Mouse (Mus musculus) bone marrow macrophage, adult 2 months (primary cell): Measurements from ENCODE around the gene Mrgprd. TPM values are rescaled to one million over a fixed set of nuclear protein-coding genes. Genes with fewer than 3 reads are reported as not detected.

Experiments
- H3K27ac ChIP-seq: 2 replicates; pipeline ENCODE4 v1.5.1; 2012; ENCODE audit warnings: low read depth, low read length; ENCODE audit not compliant: insufficient read depth
- H3K4me1 ChIP-seq: 2 replicates; pipeline ENCODE4 v1.6.1; 2012; ENCODE audit warnings: low read length; ENCODE audit not compliant: control insufficient read depth, insufficient read depth
- H3K4me3 ChIP-seq: 2 replicates; pipeline ENCODE4 v1.5.1; 2012; ENCODE audit warnings: mild to moderate bottlenecking, low read length, moderate library complexity; ENCODE audit not compliant: insufficient read depth
- CTCF ChIP-seq: IDR thresholded peaks from 2 replicates; pipeline ENCODE4 v1.5.1; 2012; ENCODE audit warnings: low read depth, mild to moderate bottlenecking, low read length, moderate library complexity
- POLR2A ChIP-seq: IDR thresholded peaks from 2 replicates; pipeline ENCODE4 v1.6.1; 2012; ENCODE audit warnings: mild to moderate bottlenecking, low read depth, low read length, borderline replicate concordance
- polyA plus RNA-seq: library from polyadenylated mRNA; stranded (reverse); fragments of >200 nt; gene quantifications from 2 replicates; pipeline ENCODE4 v1.2.4, GENCODE M21; 2012; ENCODE audit not compliant: missing spikeins, insufficient read depth, insufficient read length

Gene Mrgprd
- polyA plus RNA-seq, 1 experiment, result not detected

DNA sequence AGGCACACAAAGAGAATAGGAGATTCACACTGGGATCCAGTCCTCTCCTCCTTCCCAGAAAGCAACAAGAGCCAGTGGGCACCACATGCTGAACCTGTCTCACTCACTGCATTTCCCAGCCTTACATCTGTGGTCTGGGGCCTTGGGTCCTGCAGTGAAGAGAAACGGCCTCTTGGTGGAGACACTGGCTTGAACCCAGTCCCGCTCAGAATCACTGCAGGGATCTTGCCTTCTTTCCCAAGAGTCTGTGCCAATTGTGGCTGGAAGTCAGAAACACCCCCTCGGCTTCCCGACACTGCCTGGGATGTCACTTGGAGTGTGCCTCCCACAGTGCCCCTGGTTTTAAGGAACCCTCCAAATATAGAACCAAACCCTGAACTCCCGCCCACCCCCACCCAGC, 25.3 kb upstream of the Mrgprd start:
- H3K4me3 ChIP-seq, result no peak overlapping the region
- H3K27ac ChIP-seq, result no peak overlapping the region
- H3K4me1 ChIP-seq, result peaks cover 23% of the 10 kb centered on the region
- TF ChIP-seq POLR2A, result no peak
- TF ChIP-seq CTCF, result peak; percentile 45; the same call in 1 of the 2 replicates

DNA sequence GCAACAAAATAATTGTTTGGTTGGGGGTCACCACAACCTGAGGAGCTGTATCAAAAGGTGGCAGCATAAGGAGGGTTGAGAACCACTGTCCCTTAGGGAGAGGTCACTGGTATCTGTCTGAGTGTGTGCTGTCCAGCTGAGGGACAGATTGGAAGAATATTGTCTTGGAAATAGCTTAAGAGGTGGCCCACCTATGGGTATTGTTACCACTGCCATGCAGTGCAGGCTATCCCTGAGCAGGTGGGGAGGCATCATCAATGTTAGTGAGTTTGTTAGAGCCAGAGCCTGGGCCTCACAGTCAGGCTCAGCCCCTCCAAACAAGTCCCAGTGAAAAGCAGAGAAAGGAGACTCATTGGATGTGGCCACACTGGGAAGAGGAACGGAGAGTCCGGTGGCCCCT, 22.8 kb upstream of the Mrgprd start:
- no peak overlapping the region for H3K27ac ChIP-seq
- peaks cover 15% of the 10 kb centered on the region for H3K4me1 ChIP-seq
- no peak for TF ChIP-seq CTCF
- no peak for TF ChIP-seq POLR2A
- no peak overlapping the region for H3K4me3 ChIP-seq

DNA sequence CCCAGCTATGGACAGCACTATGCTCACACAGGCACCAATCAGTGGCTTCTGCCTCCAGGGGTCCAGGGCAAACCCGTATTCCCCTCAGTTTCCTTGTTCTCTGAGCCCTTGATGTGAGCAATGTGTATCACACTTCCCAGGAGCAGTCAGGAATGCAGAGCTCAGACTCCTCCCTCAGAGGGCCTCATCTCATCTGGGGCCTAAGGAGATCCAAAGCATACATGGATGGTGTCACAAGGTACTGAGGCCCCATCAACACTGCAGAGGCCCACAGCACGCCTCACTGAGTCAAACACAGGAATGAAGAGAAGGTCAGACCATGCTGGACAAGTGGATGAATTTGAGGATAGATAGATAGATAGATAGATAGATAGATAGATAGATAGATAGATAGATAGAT, 21.9 kb upstream of the Mrgprd start:
- peak overlapping the region; percentile 7; the same call in 1 of the 2 replicates for H3K27ac ChIP-seq
- TF ChIP-seq CTCF (no peak), POLR2A (no peak)
- H3K4me1 ChIP-seq, result peaks cover 15% of the 10 kb centered on the region
- no peak overlapping the region for H3K4me3 ChIP-seq

DNA sequence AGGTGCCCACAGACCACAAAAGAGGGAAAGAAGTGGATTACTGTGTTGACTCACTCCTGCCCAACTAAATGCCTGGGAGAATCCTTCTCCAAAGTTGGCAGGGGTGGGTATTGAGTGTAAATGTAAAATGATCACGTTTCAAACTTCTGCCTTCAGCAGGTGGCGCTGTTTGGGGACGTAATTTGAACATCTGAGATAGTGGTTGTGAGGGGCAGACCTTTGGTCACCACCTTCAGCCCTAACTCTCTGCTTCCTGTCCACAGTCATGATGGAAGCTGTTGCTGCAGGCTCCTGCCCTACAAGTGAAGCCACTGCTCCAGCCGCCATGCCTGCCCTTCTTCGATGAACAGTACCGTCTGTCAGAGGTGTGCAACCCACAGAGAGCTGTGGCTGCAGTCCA, 20.8 kb upstream of the Mrgprd start:
- H3K4me1 ChIP-seq, result peaks cover 15% of the 10 kb centered on the region
- TF ChIP-seq POLR2A (no peak), CTCF (no peak)
- no peak overlapping the region for H3K4me3 ChIP-seq
- peak overlapping the region; percentile 92 for H3K27ac ChIP-seq

DNA sequence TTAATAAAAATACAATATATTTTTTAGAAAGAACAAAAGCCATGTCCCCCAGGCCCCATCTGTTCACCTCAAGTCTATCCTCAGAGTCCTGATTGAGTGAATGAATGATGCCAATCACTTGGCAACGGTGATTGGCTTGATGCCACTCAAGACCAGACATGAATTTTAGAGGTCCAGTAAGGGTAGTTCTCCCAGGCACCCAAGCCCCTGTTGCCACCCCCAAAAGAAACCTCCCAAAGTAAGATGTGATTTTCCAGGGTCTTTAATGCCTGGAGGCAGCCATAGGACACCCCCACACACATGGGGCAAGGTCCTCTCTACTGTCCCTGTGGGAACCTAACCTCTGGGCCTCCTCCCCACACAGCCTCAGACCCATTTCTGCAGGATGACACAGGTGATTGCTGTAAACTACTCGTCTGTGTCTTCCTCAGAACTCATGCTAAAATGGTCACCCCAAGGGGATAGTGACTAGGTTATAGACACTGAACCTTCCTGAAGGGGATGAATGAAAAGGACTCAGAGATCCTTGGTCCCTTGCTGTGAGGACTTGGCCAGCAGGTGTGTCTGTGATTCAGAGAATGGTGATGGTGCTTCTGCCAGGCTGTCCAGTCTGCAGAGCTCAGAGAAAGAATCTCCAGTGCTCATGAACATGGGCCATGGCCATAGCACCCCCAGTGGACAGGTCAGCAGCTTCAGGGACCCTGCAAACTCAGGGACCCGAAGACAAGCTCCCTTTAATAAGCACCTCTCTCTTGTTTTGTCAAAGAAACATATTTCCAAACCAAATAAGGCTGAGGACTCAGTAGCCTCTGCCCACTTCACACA, 15.8 kb upstream of the Mrgprd start:
- TF ChIP-seq CTCF, result no peak; the same call in 1 of the 2 replicates
- no peak for TF ChIP-seq POLR2A
- no peak overlapping the region for H3K4me3 ChIP-seq
- H3K27ac ChIP-seq, result no peak overlapping the region
- peaks cover 4% of the 10 kb centered on the region for H3K4me1 ChIP-seq

DNA sequence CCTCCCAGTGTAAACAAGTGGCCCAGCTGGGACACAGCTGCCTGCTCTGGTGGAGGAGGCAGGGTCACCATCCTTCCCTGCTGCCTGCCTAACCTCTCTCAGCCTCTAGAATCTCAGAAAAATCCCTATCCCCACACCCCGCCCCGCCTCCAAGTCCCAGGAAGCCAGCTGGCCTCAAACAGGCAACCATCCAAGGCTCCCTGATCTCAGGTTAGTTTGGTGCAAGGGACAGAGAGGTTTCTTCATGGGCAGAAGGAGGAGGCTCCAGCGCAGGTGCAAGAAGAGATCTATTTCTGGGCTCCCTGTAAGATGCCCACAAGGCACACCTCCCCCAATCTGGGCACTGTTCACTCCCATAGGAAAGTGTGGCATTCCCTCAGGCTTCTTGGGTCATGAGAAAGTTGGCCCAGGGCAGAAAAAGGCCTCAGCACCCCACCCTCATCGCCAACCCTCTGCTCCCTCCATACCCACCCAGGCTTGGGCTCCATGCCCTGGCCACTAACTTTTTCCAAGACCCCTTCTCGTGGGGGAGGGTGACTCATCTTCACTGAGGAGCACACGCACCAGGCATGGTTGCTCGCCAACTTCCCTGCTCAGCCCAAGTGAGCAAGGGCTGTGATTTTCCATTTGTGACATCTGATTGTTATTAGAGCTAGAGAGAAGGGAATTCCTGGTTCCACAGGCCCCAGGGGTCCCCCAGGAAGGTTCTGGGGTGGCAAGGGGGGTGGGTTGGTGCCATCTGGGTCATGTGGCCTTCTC, 14.9 kb upstream of the Mrgprd start:
- TF ChIP-seq CTCF (no peak), POLR2A (no peak)
- Histone ChIP-seq H3K27ac (no peak overlapping the region), H3K4me1 (no peaks in the 10 kb centered on the region), H3K4me3 (no peak overlapping the region)

DNA sequence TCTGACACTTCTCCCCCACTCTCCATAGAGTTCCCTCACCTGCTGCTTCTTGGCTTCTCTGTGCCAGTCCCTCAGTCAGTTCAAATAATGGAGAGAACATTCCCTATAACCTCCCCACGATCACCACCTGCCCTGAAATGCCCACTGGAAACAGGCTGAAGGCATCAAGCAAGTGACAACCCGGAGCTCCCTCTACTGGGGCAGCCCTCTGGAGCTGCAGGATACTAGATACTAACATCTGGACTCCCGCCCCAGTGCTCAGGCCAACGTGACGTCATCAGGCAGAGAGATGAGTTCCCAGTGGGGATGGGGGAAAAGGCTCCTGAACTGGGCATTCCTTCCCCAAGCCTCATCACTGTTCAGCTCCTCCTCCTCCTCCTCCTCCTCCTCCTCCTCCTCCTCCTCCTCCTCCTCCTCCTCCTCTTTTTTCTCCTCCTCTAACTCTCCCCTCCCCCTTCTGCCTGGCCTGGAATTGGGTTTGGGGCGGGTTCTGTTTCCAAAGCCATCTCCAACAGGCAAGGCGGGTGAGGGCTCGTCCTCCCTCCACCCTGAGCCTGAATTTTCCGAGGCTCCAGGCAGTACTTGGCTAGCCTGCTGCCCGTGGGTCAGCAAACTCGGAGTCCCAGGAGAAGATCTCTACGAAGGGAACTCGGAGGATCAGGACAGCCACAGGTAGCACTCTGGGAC, 14.2 kb upstream of the Mrgprd start, which contains the start of gene Mrgprf:
Mrgprf (plus strand) TSS at position 508 of the 687 bp plus-strand sequence.
- Histone ChIP-seq H3K4me3 (no peak within 1 kb of the TSS), H3K27ac (no peak within 1 kb of the TSS)

DNA sequence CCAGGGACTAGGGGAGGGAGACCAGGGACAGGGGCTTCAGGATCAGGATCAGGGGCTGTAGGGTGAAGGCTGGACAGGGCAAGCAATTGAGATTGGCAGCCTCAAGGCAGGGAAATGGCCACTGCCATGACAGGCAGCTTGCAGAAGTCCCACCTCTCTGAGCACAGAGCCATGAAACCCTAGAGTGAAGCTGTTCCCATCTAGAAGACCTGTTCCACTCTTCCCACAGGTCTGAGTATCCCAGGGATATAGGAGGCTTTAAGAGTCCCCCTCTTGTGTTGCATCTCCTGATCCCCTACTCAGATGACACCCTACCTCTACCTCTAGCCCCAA, 13.7 kb upstream of the Mrgprd start:
- Histone ChIP-seq H3K4me3 (no peak overlapping the region), H3K27ac (no peak overlapping the region), H3K4me1 (no peaks in the 10 kb centered on the region)
- no peak for TF ChIP-seq POLR2A
- no peak for TF ChIP-seq CTCF

More for the DNA sequence above, 14.2 kb upstream of the Mrgprd start, which contains the start of gene Mrgprf:
- TF ChIP-seq CTCF (no peak), POLR2A (no peak)
- no peaks in the 10 kb centered on the region for H3K4me1 ChIP-seq

DNA sequence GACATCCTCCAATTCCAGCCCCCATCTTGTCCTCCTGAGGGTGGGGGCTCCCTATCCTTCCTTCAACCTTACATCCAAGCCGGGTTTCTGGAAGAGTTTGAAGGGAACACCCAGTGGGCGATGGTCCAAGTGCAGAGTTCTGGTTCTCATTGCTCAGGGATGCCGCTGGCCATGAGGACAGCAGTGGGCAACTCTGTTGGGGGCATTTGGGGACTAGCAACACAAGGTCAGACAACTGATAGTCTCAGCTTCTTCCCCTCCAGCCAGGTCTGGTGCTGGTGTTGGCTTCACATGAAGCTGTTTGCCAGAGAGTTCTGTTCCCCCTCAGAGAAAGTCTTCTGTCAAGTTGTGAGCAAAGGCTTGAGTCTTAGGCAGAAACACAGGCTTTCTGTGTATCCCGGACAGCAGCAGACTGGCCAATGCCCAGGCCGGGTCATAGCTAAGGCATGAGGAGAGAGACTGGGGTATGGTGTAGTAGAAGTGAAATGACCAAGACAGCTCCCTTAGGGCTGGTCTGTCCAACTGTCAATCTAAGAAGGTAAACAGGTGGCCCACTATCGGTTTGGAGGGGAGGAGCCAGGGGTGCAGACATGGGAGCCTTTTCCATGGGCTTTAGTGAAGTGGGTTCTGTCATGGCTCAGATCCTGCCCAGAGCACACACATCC, 13.2 kb upstream of the Mrgprd start:
- H3K27ac ChIP-seq, result no peak overlapping the region
- H3K4me1 ChIP-seq, result no peaks in the 10 kb centered on the region
- H3K4me3 ChIP-seq, result no peak overlapping the region
- TF ChIP-seq POLR2A (no peak), CTCF (no peak)
